Mouse (Mus musculus) mouse embryonic stem cell (cell line): ENCODE measurements around the gene Stip1.

Experiments used
- in situ Hi-C, 2 experiments: fragments of 300-500 bp; cut with MboI; formaldehyde crosslinking; loops; 1 replicate in 1 of 2; 3 replicates in 1 of 2; pipeline ENCODE4 v1.14.3; 2019 to 2020; ENCODE audit warnings: low sequenced_read_pairs in 2 of 2, low pct_unique_long_range_greater_than_20kb in 1 of 2, mixed read lengths in 1 of 2; ENCODE audit not compliant: unreplicated experiment in 1 of 2

Gene Stip1

GRCm38 (mm10) chr19:7067344-7068050, 27.7 kb upstream of the Stip1 start:
- in situ Hi-C loops, result loop anchor here (10.0 to 25.0 kb wide), 2 partner anchors 277 to 345 kb away; partner anchors contain the start of genes 2700081O15Rik (in 1 of the 2) and Mark2 (in 1 of the 2)

GRCm38 (mm10) chr19:7066828-7067342, 27.1 kb upstream of the Stip1 start:
- in situ Hi-C loops, result loop anchor here (10.0 to 25.0 kb wide), 2 partner anchors 278 to 345 kb away; partner anchors contain the start of genes 2700081O15Rik (in 1 of the 2) and Mark2 (in 1 of the 2)

GRCm38 (mm10) chr19:7066034-7066827, 26.5 kb upstream of the Stip1 start:
- in situ Hi-C loops, result loop anchor here (10.0 to 25.0 kb wide), 2 partner anchors 279 to 346 kb away; partner anchors contain the start of genes 2700081O15Rik (in 1 of the 2) and Mark2 (in 1 of the 2)

GRCm38 (mm10) chr19:7064571-7064970, 24.8 kb upstream of the Stip1 start:
- in situ Hi-C loops, result loop anchor here (5.0 to 25.0 kb wide), 3 partner anchors 128 to 348 kb away; partner anchors contain the start of genes 2700081O15Rik (in 1 of the 2) and Mark2 (in 1 of the 2)

- in situ Hi-C loops, result loop anchor here (5.0 to 25.0 kb wide), 3 partner anchors 129 to 349 kb away; partner anchors contain the start of genes 2700081O15Rik (in 1 of the 2) and Mark2 (in 1 of the 2)
Measured at GRCm38 (mm10) chr19:7062916-7063315, 23.1 kb upstream of the Stip1 start.

GRCm38 (mm10) chr19:7062110-7062509, 22.3 kb upstream of the Stip1 start:
- in situ Hi-C loops, result loop anchor here (5.0 to 25.0 kb wide), 3 partner anchors 130 to 350 kb away; partner anchors contain the start of genes 2700081O15Rik (in 1 of the 2) and Mark2 (in 1 of the 2)

GRCm38 (mm10) chr19:7058541-7058940, 18.8 kb upstream of the Stip1 start:
- in situ Hi-C loops, result loop anchor here (5.0 to 25.0 kb wide), 2 partner anchors 139 to 354 kb away; partner anchors contain the start of gene 2700081O15Rik (in 1 of the 2)

- in situ Hi-C loops, result loop anchor here (5.0 to 25.0 kb wide), 2 partner anchors 140 to 355 kb away; partner anchors contain the start of gene 2700081O15Rik (in 1 of the 2)
Measured at GRCm38 (mm10) chr19:7057722-7058207, 18.0 kb upstream of the Stip1 start.

GRCm38 (mm10) chr19:7057126-7057721, 17.5 kb upstream of the Stip1 start:
- in situ Hi-C loops, result loop anchor here (5.0 to 25.0 kb wide), 2 partner anchors 140 to 355 kb away; partner anchors contain the start of gene 2700081O15Rik (in 1 of the 2)

- in situ Hi-C loops, result loop anchor here (5.0 to 25.0 kb wide), 2 partner anchors 141 to 356 kb away; partner anchors contain the start of gene 2700081O15Rik (in 1 of the 2)
Measured at GRCm38 (mm10) chr19:7056248-7057087, 16.7 kb upstream of the Stip1 start, which contains the start of gene Macrod1. Macrod1 (plus strand) TSS chr19:7056810.

GRCm38 (mm10) chr19:7055173-7055572, 15.4 kb upstream of the Stip1 start:
- in situ Hi-C loops, result loop anchor here (5.0 to 25.0 kb wide), 2 partner anchors 142 to 357 kb away; partner anchors contain the start of gene 2700081O15Rik (in 1 of the 2)

GRCm38 (mm10) chr19:7054772-7055171, 15.0 kb upstream of the Stip1 start:
- in situ Hi-C loops, result loop anchor here (5.0 to 25.0 kb wide), 2 partner anchors 143 to 358 kb away; partner anchors contain the start of gene 2700081O15Rik (in 1 of the 2)

GRCm38 (mm10) chr19:7053382-7053781, 13.6 kb upstream of the Stip1 start:
- in situ Hi-C loops, result loop anchor here in 1 of 2 experiments (25.0 kb wide), 1 partner anchor 359 kb away; the partner anchor contains the start of gene 2700081O15Rik

- in situ Hi-C loops, result no loop called here
Measured at GRCm38 (mm10) chr19:7044706-7045105, 4.9 kb upstream of the Stip1 start.

GRCm38 (mm10) chr19:7044279-7044678, 4.5 kb upstream of the Stip1 start:
- in situ Hi-C loops, result no loop called here

GRCm38 (mm10) chr19:7041171-7041570, 1.4 kb upstream of the Stip1 start:
- in situ Hi-C loops, result no loop called here
